Mouse (Mus musculus) liver, embryonic 14 days (tissue): ENCODE measurements around the gene Fam241b. TPM values are rescaled to one million over a fixed set of nuclear protein-coding genes. Genes with fewer than 3 reads are reported as not detected.

Experiments used
- polyA plus RNA-seq: library from polyadenylated mRNA; depleted of rRNA; stranded (reverse); fragments of >200 nt; gene quantifications from 2 replicates; pipeline ENCODE4 v1.2.3, GENCODE M21; 2012; rRNA removed

Fam241b gene
- polyA plus RNA-seq, result 0.20 and 0.29 TPM in 2 replicates

GRCm38 (mm10) chr10:62143820-62144219 lies at the start of gene Fam241b:
TSS of gene Fam241b (minus strand) at chr10:62143920.

GRCm38 (mm10) chr10:62132691-62133281 lies 10.9 kb downstream of the Fam241b start, which contains the start of gene Neurog3:
TSS of gene Neurog3 (plus strand) at chr10:62133090.

Other genes starting within 250 kb of the Fam241b start
- gene Col13a1, start 164.8 kb downstream of the Fam241b start, polyA plus RNA-seq, result 1.1 and 1.5 TPM in 2 replicates
- 0.18 TPM in 1 of 2 replicates, not detected in the other for gene Neurog3, start 10.8 kb downstream of the Fam241b start, polyA plus RNA-seq
- gene Tspan15, start 87.3 kb upstream of the Fam241b start, polyA plus RNA-seq, result 6.0 and 6.5 TPM in 2 replicates
- gene Tacr2, start 108.5 kb upstream of the Fam241b start, polyA plus RNA-seq, result not detected in 2 replicates
- 55.1 and 58.8 TPM in 2 replicates for gene Hk1, start 236.0 kb upstream of the Fam241b start, polyA plus RNA-seq